11 mouse cellular contexts compared by ENCODE assay signal in genomic region chr4:135002091-135002925, GRCm38 (mm10).
DNase-seq lines count a peak whose midpoint lies in the region; ATAC-seq and TF ChIP-seq lines count a peak whose summit lies in the region.
"Had no signal": no experiment of that assay in that cellular context is flagged by ENCODE, and none has a peak within 500 bp of the region (broad histone marks: within the 10 kb centered on the region; RNA-seq: fewer than 3 reads in every experiment).

No protein-coding gene starts in this region.

- peaks cover 17% of the 10 kb centered on the region for H3K4me1 ChIP-seq in forebrain, embryonic 10.5 days
- H3K4me1 ChIP-seq in forebrain, embryonic 13.5 days, result peaks cover 19% of the 10 kb centered on the region
- peaks cover 3% of the 10 kb centered on the region for H3K4me1 ChIP-seq in lung, postnatal 0 days (ENCODE audit: insufficient read depth, low read depth, low read length)
- peaks cover 8% of the 10 kb centered on the region for H3K4me1 ChIP-seq in intestine, embryonic 15.5 days (replicated peaks)

- ATAC-seq in forebrain, embryonic 13.5 days, result no peak
- peak; percentile 56 for ATAC-seq in lung, postnatal 0 days
- no peak; the same call in 1 of the 2 replicates for ATAC-seq in intestine, embryonic 15.5 days

- no peak for TF ChIP-seq CTCF in lung, postnatal 0 days (IDR thresholded peaks at IDR 0.05)

- H3K4me3 ChIP-seq in forebrain, embryonic 10.5 days, result no peak overlapping the region
- no peak overlapping the region for H3K4me3 ChIP-seq in forebrain, embryonic 13.5 days
- no peak overlapping the region for H3K4me3 ChIP-seq in lung, postnatal 0 days (ENCODE audit: low read depth, low read length)
- no peak overlapping the region for H3K4me3 ChIP-seq in intestine, embryonic 15.5 days (replicated peaks)
- H3K4me3 ChIP-seq: left cerebral cortex, adult 2 months had no signal

- no peaks in the 10 kb centered on the region for H3K9me3 ChIP-seq in forebrain, embryonic 10.5 days
- no peaks in the 10 kb centered on the region for H3K9me3 ChIP-seq in forebrain, embryonic 13.5 days (replicated peaks)
- H3K9me3 ChIP-seq in lung, postnatal 0 days (ENCODE audit: low read length), result no peaks in the 10 kb centered on the region
- no peaks in the 10 kb centered on the region for H3K9me3 ChIP-seq in intestine, embryonic 15.5 days

- no peak for TF ChIP-seq EP300 in lung, postnatal 0 days (IDR thresholded peaks at IDR 0.05)

- no peak for DNase-seq in forebrain, embryonic 10.5 days (ENCODE audit: extremely low spot score, low spot score)
- DNase-seq in lung, postnatal 0 days (ENCODE audit: low spot score), result peak; percentile 54
- DNase-seq in lung, adult 18-20 months, result no peak
- peak; percentile 38 for DNase-seq in telencephalon, adult 2 months (ENCODE audit: low read depth, low spot score)
- DNase-seq in adrenal gland, adult 8-10 months, result no peak
- no peak for DNase-seq in urinary bladder, postnatal 25 days (ENCODE audit: low spot score)
- DNase-seq: cerebellum, adult 18-20 months had no signal

- no peaks in the 10 kb centered on the region for H3K36me3 ChIP-seq in forebrain, embryonic 10.5 days (replicated peaks)
- no peaks in the 10 kb centered on the region for H3K36me3 ChIP-seq in forebrain, embryonic 13.5 days (ENCODE audit: poor library complexity, severe bottlenecking)
- no peaks in the 10 kb centered on the region for H3K36me3 ChIP-seq in lung, postnatal 0 days (ENCODE audit: insufficient read depth, low read length)
- no peaks in the 10 kb centered on the region for H3K36me3 ChIP-seq in intestine, embryonic 15.5 days

- H3K9ac ChIP-seq in forebrain, embryonic 13.5 days, result no peak overlapping the region
- H3K9ac ChIP-seq in lung, postnatal 0 days (replicated peaks; ENCODE audit: low read depth), result no peak overlapping the region
- no peak overlapping the region for H3K9ac ChIP-seq in intestine, embryonic 15.5 days

- H3K4me2 ChIP-seq in forebrain, embryonic 13.5 days, result no peak overlapping the region
- H3K4me2 ChIP-seq in lung, postnatal 0 days (replicated peaks; ENCODE audit: low read depth, low read length), result no peak overlapping the region
- no peak overlapping the region for H3K4me2 ChIP-seq in intestine, embryonic 15.5 days (replicated peaks)
- H3K4me2 ChIP-seq: midbrain, embryonic 11.5 days had no signal

- WGBS in forebrain, embryonic 10.5 days, result 74% methylated on average over 16 of the region's 16 CpGs
- WGBS in forebrain, embryonic 13.5 days, result 64% methylated on average over 16 of the region's 16 CpGs
- WGBS in lung, postnatal 0 days, result 27% methylated on average over 16 of the region's 16 CpGs
- WGBS in intestine, embryonic 15.5 days, result 36% methylated on average over 16 of the region's 16 CpGs

- H3K27ac ChIP-seq in forebrain, embryonic 10.5 days, result peak overlapping the region; percentile 52; the same call in 1 of the 2 replicates
- H3K27ac ChIP-seq in forebrain, embryonic 13.5 days, result no peak overlapping the region
- H3K27ac ChIP-seq in lung, postnatal 0 days (ENCODE audit: low read length), result no peak overlapping the region
- peak overlapping the region; percentile 44; the same call in 1 of the 2 replicates for H3K27ac ChIP-seq in intestine, embryonic 15.5 days
- H3K27ac ChIP-seq: left cerebral cortex, adult 2 months had no signal

- H3K27me3 ChIP-seq in forebrain, embryonic 10.5 days (ENCODE audit: poor library complexity, severe bottlenecking), result no peaks in the 10 kb centered on the region
- no peaks in the 10 kb centered on the region for H3K27me3 ChIP-seq in forebrain, embryonic 13.5 days
- H3K27me3 ChIP-seq in lung, postnatal 0 days (replicated peaks; ENCODE audit: insufficient read depth, low read length), result no peaks in the 10 kb centered on the region
- no peaks in the 10 kb centered on the region for H3K27me3 ChIP-seq in intestine, embryonic 15.5 days (replicated peaks)

Comparison
In these comparisons a context has a peak if more than half of its experiments do, and no peak if none do; other contexts are left out.
1. DNase-seq: peak in lung, postnatal 0 days (single experiment) and telencephalon, adult 2 months (single experiment); none in forebrain, embryonic 10.5 days (single experiment), lung, adult 18-20 months (0 of 2), adrenal gland, adult 8-10 months (single experiment) and urinary bladder, postnatal 25 days (single experiment).
2. H3K27ac ChIP-seq: peak in forebrain, embryonic 10.5 days (single experiment) and intestine, embryonic 15.5 days (single experiment); none in forebrain, embryonic 13.5 days (single experiment) and lung, postnatal 0 days (single experiment).